Mouse (Mus musculus): Measurements from ENCODE around the gene Dtx2. TPM values are rescaled to one million over a fixed set of nuclear protein-coding genes. Genes with fewer than 3 reads are reported as not detected.

Dtx2 gene
- total RNA-seq, 1 experiment: 28.3 TPM

- DNase-seq (ENCODE audit: low read depth, low spot score): no peak
- H3K4me1 ChIP-seq (ENCODE audit: control insufficient read depth in 2 of 2, insufficient read depth in 2 of 2, low read length in 2 of 2, poor library complexity in 1 of 2): peaks cover 0 to 6% of the 10 kb centered on the region in 2 experiments; a peak in 1 of 4 replicates
- H3K36me3 ChIP-seq (ENCODE audit: control insufficient read depth, insufficient read depth, low read length, poor library complexity, severe bottlenecking): peaks cover 24% of the 10 kb centered on the region
- in situ Hi-C loops (cut with MboI; ENCODE audit: low sequenced_read_pairs in 2 of 2, unreplicated experiment in 2 of 2): no loop called here
- H3K27ac ChIP-seq (ENCODE audit: insufficient read depth, low read depth, low read length, poor library complexity, severe bottlenecking): no peak overlapping the region
- H3K9ac ChIP-seq (ENCODE audit: insufficient read depth, low read depth, low read length, poor library complexity, severe bottlenecking): no peak overlapping the region
- TF ChIP-seq ZNF384 (IDR thresholded peaks at IDR 0.05; ENCODE audit: low read depth, low read length) (no peak), ZC3H11A (IDR thresholded peaks at IDR 0.05; ENCODE audit: borderline replicate concordance, low read depth, low read length) (no peak), MAFK (IDR thresholded peaks at IDR 0.05; ENCODE audit: insufficient read depth, low read depth, low read length) (no peak), CHD2 (IDR thresholded peaks at IDR 0.05; ENCODE audit: low read depth, low read length) (no peak), HCFC1 (IDR thresholded peaks at IDR 0.05; ENCODE audit: borderline replicate concordance, insufficient read depth, low read length) (no peak)
- H3K9me3 ChIP-seq (ENCODE audit: control insufficient read depth, insufficient read depth, low read depth, low read length): no peaks in the 10 kb centered on the region
- no peak overlapping the region for H3K4me3 ChIP-seq (ENCODE audit: insufficient read depth in 1 of 2, low read depth in 1 of 2, low read length in 2 of 2, poor library complexity in 1 of 2, severe bottlenecking in 1 of 2)
These were observed 40.3 kb downstream of the Dtx2 start for GRCm38 (mm10) chr5:136034868-136035267.

- no peaks in the 10 kb centered on the region for H3K9me3 ChIP-seq (ENCODE audit: control insufficient read depth, insufficient read depth, low read depth, low read length)
- TF ChIP-seq ZNF384 (IDR thresholded peaks at IDR 0.05; ENCODE audit: low read depth, low read length): no peak
- no peak for TF ChIP-seq HCFC1 (IDR thresholded peaks at IDR 0.05; ENCODE audit: borderline replicate concordance, insufficient read depth, low read length)
- TF ChIP-seq CHD2 (IDR thresholded peaks at IDR 0.05; ENCODE audit: low read depth, low read length): no peak
- TF ChIP-seq ZC3H11A (IDR thresholded peaks at IDR 0.05; ENCODE audit: borderline replicate concordance, low read depth, low read length): no peak
- TF ChIP-seq MAFK (IDR thresholded peaks at IDR 0.05; ENCODE audit: insufficient read depth, low read depth, low read length): no peak
- H3K9ac ChIP-seq (ENCODE audit: insufficient read depth, low read depth, low read length, poor library complexity, severe bottlenecking): no peak overlapping the region
- in situ Hi-C loops (cut with MboI; ENCODE audit: low sequenced_read_pairs in 2 of 2, unreplicated experiment in 2 of 2): no loop called here
- peaks cover 20% of the 10 kb centered on the region for H3K36me3 ChIP-seq (ENCODE audit: control insufficient read depth, insufficient read depth, low read length, poor library complexity, severe bottlenecking)
- no peak for DNase-seq (ENCODE audit: low read depth, low spot score)
- H3K4me3 ChIP-seq (ENCODE audit: insufficient read depth in 1 of 2, low read depth in 1 of 2, low read length in 2 of 2, poor library complexity in 1 of 2, severe bottlenecking in 1 of 2): no peak overlapping the region
- H3K27ac ChIP-seq (ENCODE audit: insufficient read depth, low read depth, low read length, poor library complexity, severe bottlenecking): no peak overlapping the region
- H3K4me1 ChIP-seq (ENCODE audit: control insufficient read depth in 2 of 2, insufficient read depth in 2 of 2, low read length in 2 of 2, poor library complexity in 1 of 2): peaks cover 1 to 6% of the 10 kb centered on the region in 2 experiments; a peak in 2 of 4 replicates
These were observed 40.7 kb downstream of the Dtx2 start for GRCm38 (mm10) chr5:136035285-136035684.

- DNase-seq (ENCODE audit: low read depth, low spot score): no peak
- Histone ChIP-seq H3K4me1 (ENCODE audit: control insufficient read depth in 2 of 2, insufficient read depth in 2 of 2, low read length in 2 of 2, poor library complexity in 1 of 2) (peaks cover 4 to 6% of the 10 kb centered on the region in 2 experiments; a peak in 3 of 4 replicates), H3K9me3 (ENCODE audit: control insufficient read depth, insufficient read depth, low read depth, low read length) (no peaks in the 10 kb centered on the region), H3K9ac (ENCODE audit: insufficient read depth, low read depth, low read length, poor library complexity, severe bottlenecking) (no peak overlapping the region), H3K27ac (ENCODE audit: insufficient read depth, low read depth, low read length, poor library complexity, severe bottlenecking) (no peak overlapping the region), H3K36me3 (ENCODE audit: control insufficient read depth, insufficient read depth, low read length, poor library complexity, severe bottlenecking) (peaks cover 10% of the 10 kb centered on the region; the same call in 1 of the 2 replicates), H3K4me3 (ENCODE audit: insufficient read depth in 1 of 2, low read depth in 1 of 2, low read length in 2 of 2, poor library complexity in 1 of 2, severe bottlenecking in 1 of 2) (no peak overlapping the region)
- TF ChIP-seq HCFC1 (IDR thresholded peaks at IDR 0.05; ENCODE audit: borderline replicate concordance, insufficient read depth, low read length) (no peak), CHD2 (IDR thresholded peaks at IDR 0.05; ENCODE audit: low read depth, low read length) (no peak), ZNF384 (IDR thresholded peaks at IDR 0.05; ENCODE audit: low read depth, low read length) (no peak), MAFK (IDR thresholded peaks at IDR 0.05; ENCODE audit: insufficient read depth, low read depth, low read length) (no peak; the same call in 1 of the 2 replicates), ZC3H11A (IDR thresholded peaks at IDR 0.05; ENCODE audit: borderline replicate concordance, low read depth, low read length) (no peak)
- in situ Hi-C loops (cut with MboI; ENCODE audit: low sequenced_read_pairs in 2 of 2, unreplicated experiment in 2 of 2): no loop called here
These were observed 42.1 kb downstream of the Dtx2 start for GRCm38 (mm10) chr5:136036667-136037066.

GRCm38 (mm10) chr5:136038258-136039214, 43.9 kb downstream of the Dtx2 start, which contains the start of gene Upk3b:
Upk3b (plus strand) TSS chr5:136038496.
- Histone ChIP-seq H3K4me1 (ENCODE audit: control insufficient read depth in 2 of 2, insufficient read depth in 2 of 2, low read length in 2 of 2, poor library complexity in 1 of 2) (peaks cover 4 to 9% of the 10 kb centered on the region in 2 experiments; a peak in 3 of 4 replicates), H3K4me3 (ENCODE audit: insufficient read depth in 1 of 2, low read depth in 1 of 2, low read length in 2 of 2, poor library complexity in 1 of 2, severe bottlenecking in 1 of 2) (no peak within 1 kb of the TSS)
- DNase-seq (ENCODE audit: low read depth, low spot score): no peak

More at GRCm38 (mm10) chr5:136038258-136039214, 43.9 kb downstream of the Dtx2 start, which contains the start of gene Upk3b:
- H3K9ac ChIP-seq (ENCODE audit: insufficient read depth, low read depth, low read length, poor library complexity, severe bottlenecking): no peak within 1 kb of the TSS
- no peak within 1 kb of the TSS for H3K27ac ChIP-seq (ENCODE audit: insufficient read depth, low read depth, low read length, poor library complexity, severe bottlenecking)
- H3K9me3 ChIP-seq (ENCODE audit: control insufficient read depth, insufficient read depth, low read depth, low read length): no peaks in the 10 kb centered on the region
- no peaks in the 10 kb centered on the region for H3K36me3 ChIP-seq (ENCODE audit: control insufficient read depth, insufficient read depth, low read length, poor library complexity, severe bottlenecking)
- TF ChIP-seq CHD2 (IDR thresholded peaks at IDR 0.05; ENCODE audit: low read depth, low read length): no peak
- TF ChIP-seq HCFC1 (IDR thresholded peaks at IDR 0.05; ENCODE audit: borderline replicate concordance, insufficient read depth, low read length): no peak
- in situ Hi-C loops (cut with MboI; ENCODE audit: low sequenced_read_pairs in 2 of 2, unreplicated experiment in 2 of 2): no loop called here
